Mouse (Mus musculus): ENCODE results near the gene 4933428G20Rik. TPM values are rescaled to one million over a fixed set of nuclear protein-coding genes. Genes with fewer than 3 reads are reported as not detected.

The 4933428G20Rik gene
- total RNA-seq (2018; cell fraction: chromatin; rRNA removed), result under 1 TPM in 1 of 26 experiments, not detected in 25; 0.61 TPM
- under 1 TPM in 2 of 26 experiments, not detected in 24; 0.09 to 0.15 TPM for total RNA-seq (2018; cell fraction: cytosol; rRNA removed)
- not detected for total RNA-seq (2018; cell fraction: nucleus; rRNA removed)
- not detected in 3 replicates for polyA plus RNA-seq (2018)

- no peak within 1 kb of the TSS for H3K27ac ChIP-seq
- WGBS (ENCODE audit: missing documents), result 92% methylated on average over 42 of the region's 88 CpGs
- no peak within 1 kb of the TSS for H3K4me3 ChIP-seq (ENCODE audit: inconsistent target)
- peaks cover 5% of the 10 kb centered on the region; the same call in 1 of the 2 replicates for H3K36me3 ChIP-seq (ENCODE audit: inconsistent target)
- no peaks in the 10 kb centered on the region for H3K79me2 ChIP-seq (ENCODE audit: inconsistent target)
Observed at GRCm38 (mm10) chr11:97499865-97500719, at the start of gene 4933428G20Rik. Gene 4933428G20Rik, minus strand, starts transcription at chr11:97500340.

GRCm38 (mm10) chr11:97548757-97549156 is 48.6 kb upstream of the 4933428G20Rik start:
- no peaks in the 10 kb centered on the region for H3K36me3 ChIP-seq (ENCODE audit: inconsistent target)
- H3K79me2 ChIP-seq (ENCODE audit: inconsistent target), result no peaks in the 10 kb centered on the region
- no peak overlapping the region for H3K4me3 ChIP-seq (ENCODE audit: inconsistent target)
- H3K27ac ChIP-seq, result no peak overlapping the region
- 76% methylated on average over 8 of the region's 8 CpGs for WGBS (ENCODE audit: missing documents)

- no peaks in the 10 kb centered on the region for H3K79me2 ChIP-seq (ENCODE audit: inconsistent target)
- 68% methylated on average over 12 of the region's 12 CpGs for WGBS (ENCODE audit: missing documents)
- no peak overlapping the region for H3K27ac ChIP-seq
- H3K4me3 ChIP-seq (ENCODE audit: inconsistent target), result no peak overlapping the region
- H3K36me3 ChIP-seq (ENCODE audit: inconsistent target), result no peaks in the 10 kb centered on the region
Observed at GRCm38 (mm10) chr11:97547957-97548706, 48.0 kb upstream of the 4933428G20Rik start.

GRCm38 (mm10) chr11:97546804-97547411 is 46.8 kb upstream of the 4933428G20Rik start:
- Histone ChIP-seq H3K4me3 (ENCODE audit: inconsistent target) (no peak overlapping the region), H3K36me3 (ENCODE audit: inconsistent target) (no peaks in the 10 kb centered on the region), H3K27ac (no peak overlapping the region), H3K79me2 (ENCODE audit: inconsistent target) (no peaks in the 10 kb centered on the region)
- 2% methylated on average over 61 of the region's 73 CpGs for WGBS (ENCODE audit: missing documents)

GRCm38 (mm10) chr11:97545808-97546560 is 45.8 kb upstream of the 4933428G20Rik start:
- Histone ChIP-seq H3K36me3 (ENCODE audit: inconsistent target) (no peaks in the 10 kb centered on the region), H3K4me3 (ENCODE audit: inconsistent target) (no peak overlapping the region), H3K79me2 (ENCODE audit: inconsistent target) (no peaks in the 10 kb centered on the region), H3K27ac (no peak overlapping the region)
- 2% methylated on average over 26 of the region's 26 CpGs for WGBS (ENCODE audit: missing documents)

GRCm38 (mm10) chr11:97543883-97544282 is 43.7 kb upstream of the 4933428G20Rik start:
- Histone ChIP-seq H3K27ac (no peak overlapping the region), H3K79me2 (ENCODE audit: inconsistent target) (no peaks in the 10 kb centered on the region), H3K4me3 (ENCODE audit: inconsistent target) (no peak overlapping the region), H3K36me3 (ENCODE audit: inconsistent target) (no peaks in the 10 kb centered on the region)
- 93% methylated on average over 9 of the region's 9 CpGs for WGBS (ENCODE audit: missing documents)

- Histone ChIP-seq H3K36me3 (ENCODE audit: inconsistent target) (no peaks in the 10 kb centered on the region), H3K79me2 (ENCODE audit: inconsistent target) (no peaks in the 10 kb centered on the region), H3K27ac (no peak overlapping the region), H3K4me3 (ENCODE audit: inconsistent target) (no peak overlapping the region)
- 92% methylated on average over 12 of the region's 12 CpGs for WGBS (ENCODE audit: missing documents)
Observed at GRCm38 (mm10) chr11:97543181-97543733, 43.1 kb upstream of the 4933428G20Rik start.

- Histone ChIP-seq H3K27ac (no peak overlapping the region), H3K79me2 (ENCODE audit: inconsistent target) (no peaks in the 10 kb centered on the region)
- 93% methylated on average over 22 of the region's 22 CpGs for WGBS (ENCODE audit: missing documents)
Observed at GRCm38 (mm10) chr11:97542171-97543150, 42.3 kb upstream of the 4933428G20Rik start.

GRCm38 (mm10) chr11:97540604-97541003 is 40.5 kb upstream of the 4933428G20Rik start:
- Histone ChIP-seq H3K79me2 (ENCODE audit: inconsistent target) (no peaks in the 10 kb centered on the region), H3K4me3 (ENCODE audit: inconsistent target) (no peak overlapping the region), H3K36me3 (ENCODE audit: inconsistent target) (no peaks in the 10 kb centered on the region), H3K27ac (no peak overlapping the region)
- WGBS (ENCODE audit: missing documents), result 19% methylated on average over 3 of the region's 3 CpGs

More at GRCm38 (mm10) chr11:97542171-97543150, 42.3 kb upstream of the 4933428G20Rik start:
- Histone ChIP-seq H3K36me3 (ENCODE audit: inconsistent target) (no peaks in the 10 kb centered on the region), H3K4me3 (ENCODE audit: inconsistent target) (no peak overlapping the region)

- 0% methylated on average over 2 of the region's 3 CpGs for WGBS (ENCODE audit: missing documents)
- Histone ChIP-seq H3K79me2 (ENCODE audit: inconsistent target) (no peaks in the 10 kb centered on the region), H3K36me3 (ENCODE audit: inconsistent target) (no peaks in the 10 kb centered on the region)
Observed at GRCm38 (mm10) chr11:97540136-97540535, 40.0 kb upstream of the 4933428G20Rik start.

GRCm38 (mm10) chr11:97539622-97540021 is 39.5 kb upstream of the 4933428G20Rik start:
- Histone ChIP-seq H3K36me3 (ENCODE audit: inconsistent target) (no peaks in the 10 kb centered on the region), H3K4me3 (ENCODE audit: inconsistent target) (no peak overlapping the region), H3K27ac (no peak overlapping the region), H3K79me2 (ENCODE audit: inconsistent target) (no peaks in the 10 kb centered on the region)
- 85% methylated on average over 4 of the region's 5 CpGs for WGBS (ENCODE audit: missing documents)

More at GRCm38 (mm10) chr11:97540136-97540535, 40.0 kb upstream of the 4933428G20Rik start:
- H3K4me3 ChIP-seq (ENCODE audit: inconsistent target), result no peak overlapping the region
- H3K27ac ChIP-seq, result no peak overlapping the region

GRCm38 (mm10) chr11:97537580-97538089 is 37.5 kb upstream of the 4933428G20Rik start:
- Histone ChIP-seq H3K36me3 (ENCODE audit: inconsistent target) (no peaks in the 10 kb centered on the region), H3K4me3 (ENCODE audit: inconsistent target) (no peak overlapping the region), H3K79me2 (ENCODE audit: inconsistent target) (no peaks in the 10 kb centered on the region), H3K27ac (no peak overlapping the region)
- WGBS (ENCODE audit: missing documents), result 71% methylated on average over 12 of the region's 12 CpGs
